Comparison of ENCODE assay signal across 8 mouse cellular contexts in genomic region chrX:136666281-136666706, GRCm38 (mm10). TPM values are rescaled to one million over a fixed set of nuclear protein-coding genes. Genes with fewer than 3 reads are reported as not detected.
DNase-seq lines count a peak whose midpoint lies in the region; ATAC-seq lines count a peak whose summit lies in the region.

No protein-coding gene starts in this region.

- peak; percentile 78 for ATAC-seq in forebrain, embryonic 12.5 days (ENCODE audit: low FRiP score)

- peak; percentile 82 for DNase-seq in heart, adult 11 months
- DNase-seq in heart, postnatal 36 days, result no peak
- DNase-seq in adrenal gland, postnatal 36 days, result peak; percentile 18 to 27
- peak; percentile 10 to 41 for DNase-seq in layer of hippocampus, adult 18-20 months (ENCODE audit: low spot score in 2 of 2)
- peak; percentile 2 for DNase-seq in lung, postnatal 10 days
- peak; percentile 31 for DNase-seq in right cerebral cortex, postnatal 25 days
- DNase-seq in spleen, postnatal 10 days (ENCODE audit: low spot score in 2 of 2), result no peak

- no peaks in the 10 kb centered on the region for H3K36me3 ChIP-seq in forebrain, embryonic 12.5 days (replicated peaks)

- H3K27ac ChIP-seq in forebrain, embryonic 12.5 days, result no peak overlapping the region

- H3K27me3 ChIP-seq in forebrain, embryonic 12.5 days, result no peaks in the 10 kb centered on the region; the same call in 1 of the 2 replicates

- peak overlapping the region; percentile 60 for H3K4me2 ChIP-seq in forebrain, embryonic 12.5 days

- H3K9ac ChIP-seq in forebrain, embryonic 12.5 days, result peak overlapping the region; percentile 63

- no peaks in the 10 kb centered on the region for H3K4me1 ChIP-seq in forebrain, embryonic 12.5 days

- H3K9me3 ChIP-seq in forebrain, embryonic 12.5 days, result no peaks in the 10 kb centered on the region

- 31% methylated on average over 18 of the region's 20 CpGs for WGBS in forebrain, embryonic 12.5 days

- intact Hi-C loops in heart, postnatal 36 days (cut with DNase I), result no loop called here

- H3K4me3 ChIP-seq in forebrain, embryonic 12.5 days (replicated peaks), result peak overlapping the region; percentile 50

RNA-seq across cellular contexts. Expression of gene Tceal1, which starts 41.5 kb away (rescaled TPM):
- total RNA-seq in heart, postnatal 36 days (2021), result 1 to 10 TPM; 3.8 to 5.0 TPM
- total RNA-seq in adrenal gland, postnatal 36 days (2021), result 10 to 100 TPM; 12.6 to 14.0 TPM
- polyA plus RNA-seq in forebrain, embryonic 12.5 days (2016; fragmentation: Nextera tagmentation; extraction: Ambion mirVana), result 11.3 and 11.9 TPM in 2 replicates
- total RNA-seq in layer of hippocampus, adult 18-20 months (2021), result 10 to 100 TPM; 15.8 to 15.9 TPM

Comparison
In these comparisons a context has a peak if more than half of its experiments do, and no peak if none do; other contexts are left out.
1. DNase-seq: peak in heart, adult 11 months (single experiment), adrenal gland, postnatal 36 days (2 of 2), layer of hippocampus, adult 18-20 months (2 of 2), lung, postnatal 10 days (single experiment) and right cerebral cortex, postnatal 25 days (single experiment); none in heart, postnatal 36 days (0 of 2) and spleen, postnatal 10 days (0 of 2).